Comparison of ENCODE assay signal across 29 mouse cellular contexts in the genomic region with DNA sequence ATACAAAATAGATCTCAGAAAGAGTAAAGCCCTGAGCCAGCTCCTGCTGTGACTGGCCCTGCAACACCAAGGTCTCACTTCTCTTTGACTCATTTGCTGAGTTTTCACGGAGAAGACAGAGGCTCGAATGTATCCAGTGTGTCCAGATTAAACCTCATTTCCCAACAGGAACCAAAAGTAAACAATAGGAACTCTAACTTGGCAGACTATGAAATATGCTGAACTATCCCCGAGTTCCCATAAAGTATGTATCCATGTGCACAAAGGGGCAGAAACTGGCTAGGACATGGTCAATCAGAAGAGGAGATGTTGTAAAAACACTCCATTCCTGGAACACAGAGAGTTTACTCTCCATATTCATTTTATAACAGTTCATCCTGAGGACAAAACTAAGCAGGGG. TPM values are rescaled to one million over a fixed set of nuclear protein-coding genes. Genes with fewer than 3 reads are reported as not detected.
DNase-seq lines count a peak whose midpoint lies in the region; ATAC-seq and TF ChIP-seq lines count a peak whose summit lies in the region.
"Had no signal": no experiment of that assay in that cellular context is flagged by ENCODE, and none has a peak within 500 bp of the region (broad histone marks: within the 10 kb centered on the region; RNA-seq: fewer than 3 reads in every experiment).

No protein-coding gene starts in this region.

- no peak overlapping the region for H3K4me3 ChIP-seq in kidney, adult 2 months (ENCODE audit: insufficient read depth, low read depth, low read length)
- H3K4me3 ChIP-seq in lung, embryonic 14.5 days (ENCODE audit: low read depth, low read length): no peak overlapping the region
- no peak overlapping the region for H3K4me3 ChIP-seq in lung, adult 2 months (replicated peaks; ENCODE audit: extremely low read depth, low read depth, low read length)
- no peak overlapping the region for H3K4me3 ChIP-seq in limb, embryonic 14.5 days (replicated peaks; ENCODE audit: low read length)
- H3K4me3 ChIP-seq in cerebellum, adult 2 months (replicated peaks; ENCODE audit: insufficient read depth, low read depth, low read length): no peak overlapping the region
- no peak overlapping the region for H3K4me3 ChIP-seq in midbrain, embryonic 11.5 days (ENCODE audit: low read depth, low read length)
- H3K4me3 ChIP-seq: embryonic facial prominence, embryonic 12.5 days; erythroblast, embryonic 14.5 days; forebrain, embryonic 12.5 days; heart, embryonic 10.5 days; layer of hippocampus, adult 2 months had no signal

- no peak for TF ChIP-seq POLR2A in kidney, adult 2 months (IDR thresholded peaks at IDR 0.05; ENCODE audit: low read depth, low read length)
- no peak for TF ChIP-seq POLR2A in lung, adult 2 months (IDR thresholded peaks at IDR 0.05; ENCODE audit: borderline replicate concordance, extremely low read depth, low read depth, low read length)
- no peak for TF ChIP-seq POLR2A in limb, embryonic 14.5 days (IDR thresholded peaks at IDR 0.05; ENCODE audit: borderline replicate concordance, extremely low read depth, insufficient read depth, insufficient read length)
- no peak for TF ChIP-seq POLR2A in cerebellum, adult 2 months (IDR thresholded peaks at IDR 0.05; ENCODE audit: borderline replicate concordance, insufficient read depth, low read length)

- H3K27me3 ChIP-seq in kidney, adult 2 months (replicated peaks; ENCODE audit: control insufficient read depth, insufficient read depth, low read length): no peaks in the 10 kb centered on the region
- H3K27me3 ChIP-seq in lung, embryonic 14.5 days (ENCODE audit: insufficient read depth, low read length): no peaks in the 10 kb centered on the region
- H3K27me3 ChIP-seq in limb, embryonic 14.5 days (ENCODE audit: control insufficient read depth, insufficient read depth, low read length): no peaks in the 10 kb centered on the region
- no peaks in the 10 kb centered on the region for H3K27me3 ChIP-seq in cerebellum, adult 2 months (ENCODE audit: control insufficient read depth, insufficient read depth, low read length)
- no peaks in the 10 kb centered on the region for H3K27me3 ChIP-seq in midbrain, embryonic 11.5 days (ENCODE audit: control insufficient read depth, insufficient read depth, low read length)
- H3K27me3 ChIP-seq: embryonic facial prominence, embryonic 12.5 days; forebrain, embryonic 12.5 days; Patski had no signal

- H3K27ac ChIP-seq in kidney, adult 2 months (ENCODE audit: insufficient read depth, low read depth, low read length): peak overlapping the region; percentile 57; the same call in 1 of the 2 replicates
- H3K27ac ChIP-seq in lung, embryonic 14.5 days (ENCODE audit: low read depth): peak overlapping the region; percentile 27; the same call in 1 of the 2 replicates
- no peak overlapping the region for H3K27ac ChIP-seq in limb, embryonic 14.5 days (replicated peaks; ENCODE audit: low read depth, low read length)
- no peak overlapping the region for H3K27ac ChIP-seq in cerebellum, adult 2 months (ENCODE audit: insufficient read depth, low read length)
- H3K27ac ChIP-seq in midbrain, embryonic 11.5 days (ENCODE audit: low read depth, low read length): no peak overlapping the region
- H3K27ac ChIP-seq: embryonic facial prominence, embryonic 12.5 days; forebrain, embryonic 12.5 days; heart, embryonic 10.5 days; hindbrain, embryonic 14.5 days; layer of hippocampus, adult 2 months; liver, embryonic 14.5 days had no signal

- peaks cover 3% of the 10 kb centered on the region; the same call in 1 of the 2 replicates for H3K4me1 ChIP-seq in kidney, adult 2 months (ENCODE audit: control insufficient read depth, insufficient read depth, low read length)
- H3K4me1 ChIP-seq in lung, embryonic 14.5 days (ENCODE audit: insufficient read depth): no peaks in the 10 kb centered on the region
- H3K4me1 ChIP-seq in lung, adult 2 months (ENCODE audit: control insufficient read depth, insufficient read depth, low read length): peaks cover 4% of the 10 kb centered on the region
- no peaks in the 10 kb centered on the region for H3K4me1 ChIP-seq in limb, embryonic 14.5 days (ENCODE audit: control insufficient read depth, insufficient read depth, low read length)
- peaks cover 11% of the 10 kb centered on the region for H3K4me1 ChIP-seq in cerebellum, adult 2 months (ENCODE audit: control insufficient read depth, insufficient read depth, low read length)
- H3K4me1 ChIP-seq in midbrain, embryonic 11.5 days (ENCODE audit: control insufficient read depth, insufficient read depth, low read length): no peaks in the 10 kb centered on the region
- H3K4me1 ChIP-seq: embryonic facial prominence, embryonic 12.5 days; forebrain, embryonic 12.5 days had no signal

- H3K36me3 ChIP-seq in kidney, adult 2 months (ENCODE audit: control insufficient read depth, insufficient read depth, low read length): no peaks in the 10 kb centered on the region; the same call in 1 of the 2 replicates
- H3K36me3 ChIP-seq in lung, embryonic 14.5 days (ENCODE audit: insufficient read depth): peaks cover 27% of the 10 kb centered on the region; the same call in 1 of the 2 replicates
- H3K36me3 ChIP-seq in limb, embryonic 14.5 days (ENCODE audit: control insufficient read depth, insufficient read depth, low read length): peaks cover 29% of the 10 kb centered on the region
- H3K36me3 ChIP-seq in midbrain, embryonic 11.5 days (ENCODE audit: control insufficient read depth, insufficient read depth, low read length): peaks cover 3% of the 10 kb centered on the region; the same call in 1 of the 2 replicates

- 44% methylated on average over 3 of the region's 3 CpGs for WGBS in kidney, adult 2 months
- WGBS in lung, embryonic 14.5 days: 38% methylated on average over 3 of the region's 3 CpGs
- 13% methylated on average over 3 of the region's 3 CpGs for WGBS in lung, adult 2 months
- WGBS in limb, embryonic 14.5 days: 50% methylated on average over 3 of the region's 3 CpGs
- WGBS in cerebellum, adult 2 months: 36% methylated on average over 3 of the region's 3 CpGs
- 80% methylated on average over 3 of the region's 3 CpGs for WGBS in midbrain, embryonic 11.5 days

- peak; percentile 18 for DNase-seq in kidney, adult 2 months
- no peak for DNase-seq in kidney, postnatal 4 days
- peak; percentile 33 for DNase-seq in lung, embryonic 14.5 days
- no peak for DNase-seq in lung, adult 2 months
- DNase-seq in Muller cell, postnatal 12 days (ENCODE audit: inconsistent ontology term): peak; percentile 69
- no peak for DNase-seq in limb, embryonic 14.5 days (ENCODE audit: low spot score)
- no peak for DNase-seq in cerebellum, adult 2 months
- no peak for DNase-seq in midbrain, embryonic 11.5 days (ENCODE audit: low spot score, missing footprints)
- DNase-seq: adrenal gland, postnatal 10 days; cerebellum, adult 18-20 months; cerebellum, postnatal 25 days; heart, postnatal 4 days; kidney, adult 18-20 months; kidney, postnatal 14 days; midbrain, embryonic 14.5 days; thymus, postnatal 25 days had no signal

- TF ChIP-seq CTCF in kidney, adult 2 months (conservative IDR thresholded peaks at IDR 0.05; ENCODE audit: insufficient read depth, insufficient read length, low read depth, low read length): no peak
- no peak for TF ChIP-seq CTCF in lung, embryonic 14.5 days (IDR thresholded peaks at IDR 0.05; ENCODE audit: low read depth)
- TF ChIP-seq CTCF in lung, adult 2 months (IDR thresholded peaks at IDR 0.05; ENCODE audit: insufficient read depth, low read length): no peak
- TF ChIP-seq CTCF in cerebellum, adult 2 months (IDR thresholded peaks at IDR 0.05; ENCODE audit: borderline replicate concordance, insufficient read depth, low read depth, low read length): no peak

- no peak overlapping the region for H3K9ac ChIP-seq in lung, embryonic 14.5 days
- H3K9ac ChIP-seq in limb, embryonic 14.5 days (ENCODE audit: low read depth, low read length, severe bottlenecking): no peak overlapping the region
- no peak overlapping the region for H3K9ac ChIP-seq in midbrain, embryonic 11.5 days (ENCODE audit: low read length)
- H3K9ac ChIP-seq: embryonic facial prominence, embryonic 12.5 days; forebrain, embryonic 12.5 days; hindbrain, embryonic 14.5 days; liver, embryonic 14.5 days had no signal

- H3K4me2 ChIP-seq in lung, embryonic 14.5 days: no peak overlapping the region
- H3K4me2 ChIP-seq in limb, embryonic 14.5 days (replicated peaks; ENCODE audit: low read depth, low read length, severe bottlenecking): no peak overlapping the region
- H3K4me2 ChIP-seq in midbrain, embryonic 11.5 days: no peak overlapping the region
- H3K4me2 ChIP-seq: embryonic facial prominence, embryonic 12.5 days; forebrain, embryonic 12.5 days; hindbrain, embryonic 14.5 days had no signal

- no peak for ATAC-seq in lung, embryonic 14.5 days (ENCODE audit: insufficient read depth)
- peak; percentile 65 for ATAC-seq in limb, embryonic 14.5 days (ENCODE audit: low FRiP score, low read depth)
- ATAC-seq in midbrain, embryonic 11.5 days (ENCODE audit: low FRiP score): no peak
- ATAC-seq: CD4-positive, CD25-positive, alpha-beta regulatory T cell, adult 4 months; inflammation-experienced regulatory T-cells, adult 6 months; Patski had no signal

- H3K9me3 ChIP-seq in lung, embryonic 14.5 days (ENCODE audit: low read depth, low read length): no peaks in the 10 kb centered on the region; the same call in 1 of the 2 replicates
- H3K9me3 ChIP-seq in limb, embryonic 14.5 days (ENCODE audit: control insufficient read depth, low read length): peaks cover 5% of the 10 kb centered on the region
- no peaks in the 10 kb centered on the region for H3K9me3 ChIP-seq in midbrain, embryonic 11.5 days (ENCODE audit: control insufficient read depth, low read length)

RNA-seq across cellular contexts. Expression of a gene that starts 17.6 kb away (rescaled TPM):
- 6.2 and 7.2 TPM in 2 replicates for polyA plus RNA-seq in kidney, adult 2 months (2012; rRNA removed)
- polyA plus RNA-seq in lung, embryonic 14.5 days (2014; fragmentation: Nextera tagmentation; extraction: Ambion mirVana): 11.5 and 11.7 TPM in 2 replicates
- 5.0 and 5.5 TPM in 2 replicates for polyA plus RNA-seq in lung, adult 2 months (2012; rRNA removed)
- polyA plus RNA-seq in limb, embryonic 14.5 days (2012; rRNA removed): 11.5 and 12.7 TPM in 2 replicates
- 11.7 and 12.6 TPM in 2 replicates for polyA plus RNA-seq in limb, embryonic 14.5 days (2014; fragmentation: Nextera tagmentation; extraction: Ambion mirVana)
- 11.6 and 12.1 TPM in 2 replicates for polyA plus RNA-seq in cerebellum, adult 2 months (2012; rRNA removed)
- polyA plus RNA-seq in midbrain, embryonic 11.5 days (2014; fragmentation: Nextera tagmentation; extraction: Ambion mirVana): 12.4 and 14.3 TPM in 2 replicates

RNA-seq across cellular contexts. Expression of a gene that starts 18.7 kb away (rescaled TPM):
- polyA plus RNA-seq in kidney, adult 2 months (2012; rRNA removed): 91.7 and 104 TPM in 2 replicates
- 87.3 and 97.4 TPM in 2 replicates for polyA plus RNA-seq in lung, embryonic 14.5 days (2014; fragmentation: Nextera tagmentation; extraction: Ambion mirVana)
- 36.8 and 49.7 TPM in 2 replicates for polyA plus RNA-seq in lung, adult 2 months (2012; rRNA removed)
- 88.9 and 94.2 TPM in 2 replicates for polyA plus RNA-seq in limb, embryonic 14.5 days (2012; rRNA removed)
- 127 and 139 TPM in 2 replicates for polyA plus RNA-seq in limb, embryonic 14.5 days (2014; fragmentation: Nextera tagmentation; extraction: Ambion mirVana)
- 445 and 459 TPM in 2 replicates for polyA plus RNA-seq in cerebellum, adult 2 months (2012; rRNA removed)
- polyA plus RNA-seq in midbrain, embryonic 11.5 days (2014; fragmentation: Nextera tagmentation; extraction: Ambion mirVana): 144 and 159 TPM in 2 replicates

RNA-seq across cellular contexts. Expression of a gene that starts 40.0 kb away (rescaled TPM):
- polyA plus RNA-seq in kidney, adult 2 months (2012; rRNA removed): 0.50 and 0.61 TPM in 2 replicates
- polyA plus RNA-seq in lung, embryonic 14.5 days (2014; fragmentation: Nextera tagmentation; extraction: Ambion mirVana): 7.7 and 8.7 TPM in 2 replicates
- polyA plus RNA-seq in lung, adult 2 months (2012; rRNA removed): 0.45 and 0.97 TPM in 2 replicates
- 4.0 and 4.8 TPM in 2 replicates for polyA plus RNA-seq in limb, embryonic 14.5 days (2012; rRNA removed)
- polyA plus RNA-seq in limb, embryonic 14.5 days (2014; fragmentation: Nextera tagmentation; extraction: Ambion mirVana): 10.7 and 11.7 TPM in 2 replicates
- polyA plus RNA-seq in cerebellum, adult 2 months (2012; rRNA removed): 4.5 and 4.9 TPM in 2 replicates
- 11.4 and 11.9 TPM in 2 replicates for polyA plus RNA-seq in midbrain, embryonic 11.5 days (2014; fragmentation: Nextera tagmentation; extraction: Ambion mirVana)
- polyA plus RNA-seq: erythroblast, embryonic 14.5 days had no signal

RNA-seq across cellular contexts. Expression of a gene that starts 56.8 kb away (rescaled TPM):
- not detected in 2 replicates for polyA plus RNA-seq in kidney, adult 2 months (2012; rRNA removed)
- not detected in 2 replicates for polyA plus RNA-seq in lung, embryonic 14.5 days (2014; fragmentation: Nextera tagmentation; extraction: Ambion mirVana)
- polyA plus RNA-seq in lung, adult 2 months (2012; rRNA removed): not detected in 2 replicates
- polyA plus RNA-seq in limb, embryonic 14.5 days (2012; rRNA removed): 0.13 and 0.33 TPM in 2 replicates
- polyA plus RNA-seq in limb, embryonic 14.5 days (2014; fragmentation: Nextera tagmentation; extraction: Ambion mirVana): not detected in 2 replicates
- polyA plus RNA-seq in cerebellum, adult 2 months (2012; rRNA removed): 0.11 TPM in 1 of 2 replicates, not detected in the other
- not detected in 2 replicates for polyA plus RNA-seq in midbrain, embryonic 11.5 days (2014; fragmentation: Nextera tagmentation; extraction: Ambion mirVana)
- polyA plus RNA-seq: CD4-positive, CD25-positive, alpha-beta regulatory T cell, adult 4 months; embryonic facial prominence, embryonic 12.5 days; erythroblast, embryonic 14.5 days; forebrain, embryonic 12.5 days; heart, embryonic 10.5 days; heart, embryonic 16.5 days; hindbrain, embryonic 14.5 days; liver, embryonic 14.5 days; neural tube, embryonic 11.5 days; Patski; small intestine, adult 2 months had no signal

Comparison
In these comparisons a context has a peak if more than half of its experiments do, and no peak if none do; other contexts are left out.
1. DNase-seq: peak in kidney, adult 2 months (single experiment), lung, embryonic 14.5 days (single experiment) and Muller cell, postnatal 12 days (single experiment); none in kidney, postnatal 4 days (0 of 2), lung, adult 2 months (single experiment), limb, embryonic 14.5 days (single experiment), cerebellum, adult 2 months (0 of 2) and midbrain, embryonic 11.5 days (single experiment).
2. H3K27ac ChIP-seq: peak in kidney, adult 2 months (single experiment) and lung, embryonic 14.5 days (single experiment); none in limb, embryonic 14.5 days (single experiment), cerebellum, adult 2 months (single experiment) and midbrain, embryonic 11.5 days (single experiment).